Mouse (Mus musculus): ENCODE results near the gene Lacc1. TPM values are rescaled to one million over a fixed set of nuclear protein-coding genes. Genes with fewer than 3 reads are reported as not detected.

The Lacc1 gene
- polyA plus RNA-seq (2012; rRNA removed; ENCODE audit: low replicate concordance), result 10.1 and 12.8 TPM in 2 replicates

DNA sequence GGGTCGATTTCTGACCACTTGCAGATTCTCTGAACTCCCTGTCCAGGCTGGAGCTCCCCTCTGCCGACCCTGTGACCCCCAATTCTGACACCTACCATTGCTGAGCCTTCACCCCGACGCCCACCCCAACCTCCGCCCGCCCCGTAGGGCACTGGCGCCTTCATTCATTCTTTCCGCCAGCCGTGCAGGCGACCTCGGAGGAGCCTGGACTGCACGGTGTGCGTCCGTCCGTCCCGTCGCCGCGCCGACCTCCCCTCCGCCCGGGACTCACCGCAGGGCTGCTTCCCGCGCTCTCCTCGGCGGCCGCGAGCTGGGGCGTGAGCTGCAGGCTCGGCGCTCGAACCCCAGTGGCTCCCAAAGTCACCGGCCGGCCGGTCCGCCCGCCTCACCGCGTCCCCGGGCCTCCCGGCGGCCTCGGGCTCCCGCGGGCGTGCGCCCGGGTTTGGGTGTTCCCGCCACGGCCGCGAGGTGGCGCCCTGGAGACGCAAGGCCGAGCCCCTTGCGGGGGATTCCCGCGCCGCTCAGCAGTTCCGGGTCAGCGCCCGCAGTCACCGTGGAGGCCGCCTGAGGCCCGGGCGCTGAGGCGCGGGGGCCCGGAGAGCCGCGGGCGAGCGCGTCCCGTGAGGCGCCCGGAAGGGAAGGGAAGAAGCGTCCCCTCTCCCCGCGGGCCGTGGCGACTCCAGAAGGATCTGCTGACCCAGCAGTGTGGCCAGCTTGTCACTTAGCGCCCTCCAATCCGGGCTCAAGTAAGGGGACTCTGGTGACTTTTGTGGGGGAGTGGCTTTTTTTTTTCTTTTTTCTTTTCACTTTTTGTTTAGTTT is at the start of gene Lacc1, which contains the start of gene Ccdc122:
Lacc1 (minus strand) TSS at position 679 of the 821 bp plus-strand sequence.
Ccdc122 (plus strand) TSS at position 547 of the 821 bp plus-strand sequence.

Other genes with a start within 250 kb of the Lacc1 start
- gene Ccdc122, start 132 bp downstream of the Lacc1 start, polyA plus RNA-seq (2012; rRNA removed; ENCODE audit: low replicate concordance), result 1.2 and 1.8 TPM in 2 replicates
- 1.6 and 1.7 TPM in 2 replicates for gene Enox1, start 119.9 kb upstream of the Lacc1 start, polyA plus RNA-seq (2012; rRNA removed; ENCODE audit: low replicate concordance)